ENCODE assay signal across 8 mouse cellular contexts in the genomic region with DNA sequence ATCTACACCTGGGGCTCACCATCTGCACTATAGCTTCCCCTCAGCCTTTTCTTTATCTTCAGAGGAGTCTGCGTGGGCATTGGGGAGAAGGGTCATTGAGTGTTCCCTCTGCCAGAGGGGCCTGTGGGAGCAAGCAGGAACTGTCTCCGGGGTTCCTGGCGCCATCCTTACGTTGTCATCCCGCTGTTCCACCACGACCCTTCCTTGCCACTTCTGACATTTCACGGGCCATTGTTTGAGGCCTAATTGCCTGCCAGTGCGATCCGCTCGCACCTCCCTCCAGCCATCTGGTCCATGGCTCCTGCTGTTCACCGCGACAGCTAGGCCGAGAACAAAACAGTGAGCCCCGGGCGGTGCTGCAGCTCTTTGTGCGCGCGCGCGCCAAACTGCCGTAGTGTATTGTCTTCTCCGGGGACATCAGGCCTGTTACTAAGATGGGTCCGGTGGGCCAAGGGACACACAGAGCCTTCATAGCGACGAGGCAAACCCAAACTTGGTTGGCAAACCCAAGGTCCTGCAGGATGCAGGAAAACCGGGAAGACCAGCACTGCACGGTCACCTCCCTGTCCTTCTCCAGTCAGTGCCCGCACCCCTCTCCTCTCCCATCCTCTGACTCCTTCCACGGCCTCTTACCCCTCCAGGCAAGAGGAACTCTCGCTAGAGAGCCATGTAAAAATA. TPM values are rescaled to one million over a fixed set of nuclear protein-coding genes. Genes with fewer than 3 reads are reported as not detected.
DNase-seq lines count a peak whose midpoint lies in the region; ATAC-seq and TF ChIP-seq lines count a peak whose summit lies in the region.

No protein-coding gene starts in this region.

- no peak for DNase-seq in lung, adult 2 months
- no peak for DNase-seq in lung, adult 18-20 months
- DNase-seq in intestine, embryonic 14.5 days (ENCODE audit: low spot score) = peak; percentile 82

- WGBS in lung, adult 2 months = 13% methylated on average over 30 of the region's 30 CpGs
- whole genome bisulfite sequencing in forebrain, embryonic 12.5 days = under 1% methylated on average over 30 of the region's 30 CpGs
- WGBS in intestine, embryonic 14.5 days = 7% methylated on average over 30 of the region's 30 CpGs
- WGBS in limb, embryonic 15.5 days = 6% methylated on average over 30 of the region's 30 CpGs
- WGBS in neural tube, embryonic 15.5 days = 2% methylated on average over 30 of the region's 30 CpGs

- TF ChIP-seq POLR2A in lung, adult 2 months (IDR thresholded peaks at IDR 0.05; ENCODE audit: borderline replicate concordance, extremely low read depth, low read depth, low read length) = no peak

- ATAC-seq in cerebellum, adult (ENCODE audit: insufficient number of reproducible peaks, low FRiP score, low TSS enrichment) = peak; percentile 86
- ATAC-seq in forebrain, embryonic 12.5 days (ENCODE audit: low FRiP score) = peak; percentile 86
- peak; percentile 42; the same call in 1 of the 2 replicates for ATAC-seq in intestine, embryonic 14.5 days (replicated peaks; ENCODE audit: low FRiP score, low TSS enrichment, low read depth)
- no peak for ATAC-seq in limb, embryonic 15.5 days (ENCODE audit: insufficient number of reproducible peaks, low FRiP score, low TSS enrichment, low read depth)
- ATAC-seq in neural tube, embryonic 15.5 days (ENCODE audit: low FRiP score) = peak; percentile 78; the same call in 1 of the 2 replicates
- ATAC-seq in activated CD4-positive, CD25-positive, alpha-beta regulatory T cell, adult 4 months = no peak

- H3K27me3 ChIP-seq in forebrain, embryonic 12.5 days = peaks cover 20% of the 10 kb centered on the region
- H3K27me3 ChIP-seq in intestine, embryonic 14.5 days (replicated peaks; ENCODE audit: control insufficient read depth, insufficient read depth, low read length) = no peaks in the 10 kb centered on the region
- H3K27me3 ChIP-seq in limb, embryonic 15.5 days = peaks cover 7% of the 10 kb centered on the region; the same call in 1 of the 2 replicates
- no peaks in the 10 kb centered on the region for H3K27me3 ChIP-seq in neural tube, embryonic 15.5 days (replicated peaks)

- H3K9me3 ChIP-seq in forebrain, embryonic 12.5 days = no peaks in the 10 kb centered on the region
- H3K9me3 ChIP-seq in intestine, embryonic 14.5 days (ENCODE audit: control insufficient read depth, low read length) = no peaks in the 10 kb centered on the region
- H3K9me3 ChIP-seq in limb, embryonic 15.5 days = no peaks in the 10 kb centered on the region
- no peaks in the 10 kb centered on the region for H3K9me3 ChIP-seq in neural tube, embryonic 15.5 days (replicated peaks)

- H3K4me3 ChIP-seq in lung, adult 2 months (replicated peaks; ENCODE audit: extremely low read depth, low read depth, low read length) = peak overlapping the region; percentile 48
- peak overlapping the region; percentile 24 for H3K4me3 ChIP-seq in forebrain, embryonic 12.5 days (replicated peaks)
- H3K4me3 ChIP-seq in intestine, embryonic 14.5 days (ENCODE audit: low read depth, low read length) = peak overlapping the region; percentile 25
- peak overlapping the region; percentile 36 for H3K4me3 ChIP-seq in limb, embryonic 15.5 days
- peak overlapping the region; percentile 15 for H3K4me3 ChIP-seq in neural tube, embryonic 15.5 days (replicated peaks)

- TF ChIP-seq CTCF in lung, adult 2 months (IDR thresholded peaks at IDR 0.05; ENCODE audit: insufficient read depth, low read length) = no peak

- H3K36me3 ChIP-seq in forebrain, embryonic 12.5 days (replicated peaks) = no peaks in the 10 kb centered on the region
- H3K36me3 ChIP-seq in intestine, embryonic 14.5 days (ENCODE audit: control insufficient read depth, insufficient read depth, low read length) = no peaks in the 10 kb centered on the region
- H3K36me3 ChIP-seq in limb, embryonic 15.5 days = no peaks in the 10 kb centered on the region
- no peaks in the 10 kb centered on the region for H3K36me3 ChIP-seq in neural tube, embryonic 15.5 days

- peak overlapping the region; percentile 92 for H3K27ac ChIP-seq in forebrain, embryonic 12.5 days
- peak overlapping the region; percentile 54 for H3K27ac ChIP-seq in intestine, embryonic 14.5 days (ENCODE audit: low read depth)
- peak overlapping the region; percentile 54 for H3K27ac ChIP-seq in limb, embryonic 15.5 days
- H3K27ac ChIP-seq in neural tube, embryonic 15.5 days (replicated peaks) = peak overlapping the region; percentile 75

- no peaks in the 10 kb centered on the region for H3K4me1 ChIP-seq in lung, adult 2 months (ENCODE audit: control insufficient read depth, insufficient read depth, low read length)
- H3K4me1 ChIP-seq in forebrain, embryonic 12.5 days = peaks cover 26% of the 10 kb centered on the region
- H3K4me1 ChIP-seq in intestine, embryonic 14.5 days (replicated peaks; ENCODE audit: control insufficient read depth, insufficient read depth, low read length) = peaks cover 7% of the 10 kb centered on the region; the same call in 1 of the 2 replicates
- peaks cover 15% of the 10 kb centered on the region for H3K4me1 ChIP-seq in limb, embryonic 15.5 days
- H3K4me1 ChIP-seq in neural tube, embryonic 15.5 days = peaks cover 22% of the 10 kb centered on the region

- H3K4me2 ChIP-seq in forebrain, embryonic 12.5 days = peak overlapping the region; percentile 53
- peak overlapping the region; percentile 62 for H3K4me2 ChIP-seq in intestine, embryonic 14.5 days (ENCODE audit: low read length)
- peak overlapping the region; percentile 44 for H3K4me2 ChIP-seq in limb, embryonic 15.5 days
- H3K4me2 ChIP-seq in neural tube, embryonic 15.5 days = peak overlapping the region; percentile 54

- peak overlapping the region; percentile 58 for H3K9ac ChIP-seq in forebrain, embryonic 12.5 days
- H3K9ac ChIP-seq in intestine, embryonic 14.5 days (ENCODE audit: low read length) = peak overlapping the region; percentile 56
- H3K9ac ChIP-seq in limb, embryonic 15.5 days = peak overlapping the region; percentile 14; the same call in 1 of the 2 replicates
- H3K9ac ChIP-seq in neural tube, embryonic 15.5 days (replicated peaks) = peak overlapping the region; percentile 36

RNA-seq across cellular contexts. Expression of a gene that starts 8.9 kb away (rescaled TPM):
- not detected in 2 replicates for polyA plus RNA-seq in lung, adult 2 months (2012; rRNA removed)
- not detected in 2 replicates for polyA plus RNA-seq in forebrain, embryonic 12.5 days (2016; fragmentation: Nextera tagmentation; extraction: Ambion mirVana)
- not detected in 2 replicates for polyA plus RNA-seq in intestine, embryonic 14.5 days (2014; fragmentation: Nextera tagmentation; extraction: Ambion mirVana)
- not detected in 2 replicates for polyA plus RNA-seq in limb, embryonic 15.5 days (2015; fragmentation: Nextera tagmentation; extraction: Ambion mirVana)
- polyA plus RNA-seq in neural tube, embryonic 15.5 days (2015; fragmentation: Nextera tagmentation; extraction: Ambion mirVana) = not detected in 2 replicates
- polyA plus RNA-seq in activated CD4-positive, CD25-positive, alpha-beta regulatory T cell, adult 4 months (2017; shearing (Covaris generic)) = not detected

RNA-seq across cellular contexts. Expression of a gene that starts 45.9 kb away (rescaled TPM):
- polyA plus RNA-seq in lung, adult 2 months (2012; rRNA removed) = 8.4 and 10.0 TPM in 2 replicates
- 24.9 and 25.8 TPM in 2 replicates for polyA plus RNA-seq in forebrain, embryonic 12.5 days (2016; fragmentation: Nextera tagmentation; extraction: Ambion mirVana)
- 25.1 and 25.2 TPM in 2 replicates for polyA plus RNA-seq in intestine, embryonic 14.5 days (2014; fragmentation: Nextera tagmentation; extraction: Ambion mirVana)
- 19.9 and 23.5 TPM in 2 replicates for polyA plus RNA-seq in limb, embryonic 15.5 days (2015; fragmentation: Nextera tagmentation; extraction: Ambion mirVana)
- 14.5 and 16.4 TPM in 2 replicates for polyA plus RNA-seq in neural tube, embryonic 15.5 days (2015; fragmentation: Nextera tagmentation; extraction: Ambion mirVana)
- 10 to 100 TPM; 15.7 to 16.6 TPM for polyA plus RNA-seq in activated CD4-positive, CD25-positive, alpha-beta regulatory T cell, adult 4 months (2017; shearing (Covaris generic))

RNA-seq across cellular contexts. Expression of a gene that starts 55.8 kb away (rescaled TPM):
- polyA plus RNA-seq in lung, adult 2 months (2012; rRNA removed) = 15.4 and 16.2 TPM in 2 replicates
- polyA plus RNA-seq in forebrain, embryonic 12.5 days (2016; fragmentation: Nextera tagmentation; extraction: Ambion mirVana) = 61.4 and 66.2 TPM in 2 replicates
- polyA plus RNA-seq in intestine, embryonic 14.5 days (2014; fragmentation: Nextera tagmentation; extraction: Ambion mirVana) = 68.3 and 70.2 TPM in 2 replicates
- polyA plus RNA-seq in limb, embryonic 15.5 days (2015; fragmentation: Nextera tagmentation; extraction: Ambion mirVana) = 56.6 and 60.0 TPM in 2 replicates
- polyA plus RNA-seq in neural tube, embryonic 15.5 days (2015; fragmentation: Nextera tagmentation; extraction: Ambion mirVana) = 56.5 and 57.1 TPM in 2 replicates
- polyA plus RNA-seq in activated CD4-positive, CD25-positive, alpha-beta regulatory T cell, adult 4 months (2017; shearing (Covaris generic)) = 10 to 100 TPM; 32.5 to 40.7 TPM

Comparison
In these comparisons a context has a peak if more than half of its experiments do, and no peak if none do; other contexts are left out.
1. ATAC-seq: peak in cerebellum, adult (single experiment), forebrain, embryonic 12.5 days (single experiment), intestine, embryonic 14.5 days (single experiment) and neural tube, embryonic 15.5 days (single experiment); none in limb, embryonic 15.5 days (single experiment) and activated CD4-positive, CD25-positive, alpha-beta regulatory T cell, adult 4 months (single experiment).
2. Peak in every context shown above with its lines, with median percentiles within 50 percentile points of each other: H3K4me3 ChIP-seq, H3K27ac ChIP-seq, H3K4me2 ChIP-seq and H3K9ac ChIP-seq.